Mouse (Mus musculus) forebrain, embryonic 14.5 days (tissue): ENCODE measurements around the gene Pth. TPM values are rescaled to one million over a fixed set of nuclear protein-coding genes. Genes with fewer than 3 reads are reported as not detected.
A peak's percentile ranks its signal among the peaks of the same experiment; 100 is the strongest.

ENCODE experiments used
- ATAC-seq: fragments of 200-750 bp; cut with Nextera tagmentation; 2 replicates; pipeline ENCODE4 v1.8.0; 2017; ENCODE audit warnings: mild to moderate bottlenecking, moderate library complexity
- DNase-seq: peaks from one replicate; pipeline ENCODE4 v3.0.0-alpha.2; 2015; ENCODE audit warnings: low spot score
- H3K27ac ChIP-seq: fragments of 300-500 bp; sonication (generic); 2 replicates; pipeline ENCODE4 v1.5.1; 2014; ENCODE audit warnings: low read depth, mild to moderate bottlenecking, control low read depth, low read length, moderate library complexity
- H3K27me3 ChIP-seq: fragments of 300-500 bp; sonication (generic); replicated peaks from 2 replicates; pipeline ENCODE4 v1.6.1; 2014; ENCODE audit warnings: low read length, control low read depth, mixed read lengths; ENCODE audit not compliant: control insufficient read depth, insufficient read depth
- H3K36me3 ChIP-seq: fragments of 300-500 bp; sonication (generic); 2 replicates; pipeline ENCODE4 v1.6.1; 2014; ENCODE audit warnings: low read length, control low read depth; ENCODE audit not compliant: control insufficient read depth, insufficient read depth
- H3K4me1 ChIP-seq: fragments of 300-500 bp; sonication (generic); 2 replicates; pipeline ENCODE4 v1.6.1; 2014; ENCODE audit warnings: antibody characterized with exemption, low read length, control low read depth; ENCODE audit not compliant: control insufficient read depth, insufficient read depth
- H3K4me2 ChIP-seq: fragments of 300-500 bp; sonication (generic); 2 replicates; pipeline ENCODE4 v1.6.1; 2014; ENCODE audit warnings: mild to moderate bottlenecking, control low read depth, low read length
- H3K4me3 ChIP-seq: fragments of 300-500 bp; sonication (generic); 2 replicates; pipeline ENCODE4 v1.5.1; 2014; ENCODE audit warnings: low read depth, low read length, control low read depth
- H3K9ac ChIP-seq: fragments of 300-500 bp; sonication (generic); 2 replicates; pipeline ENCODE4 v1.6.1; 2014; ENCODE audit warnings: mild to moderate bottlenecking, low read length, control low read depth, moderate library complexity
- H3K9me3 ChIP-seq: fragments of 300-500 bp; sonication (generic); replicated peaks from 2 replicates; pipeline ENCODE4 v1.6.1; 2016; ENCODE audit warnings: low read length, control low read depth, mixed read lengths; ENCODE audit not compliant: control insufficient read depth
- WGBS: fragments of 180-500 bp; shearing (Covaris S2); extraction: QIAGEN DNeasy Blood & Tissue Kit; methylation state at CpG from one replicate; pipeline ENCODE4 v1.1.7; 2014; 5-methylcytosine and 5-hydroxymethylcytosine counted together
- polyA plus RNA-seq: library from polyadenylated mRNA; unstranded; fragments of >200 nt; fragmentation: Nextera tagmentation; extraction: Ambion mirVana; gene quantifications from 2 replicates; pipeline ENCODE4 v1.2.1, GENCODE M21; 2014

Gene Pth
- polyA plus RNA-seq = not detected in 2 replicates

DNA sequence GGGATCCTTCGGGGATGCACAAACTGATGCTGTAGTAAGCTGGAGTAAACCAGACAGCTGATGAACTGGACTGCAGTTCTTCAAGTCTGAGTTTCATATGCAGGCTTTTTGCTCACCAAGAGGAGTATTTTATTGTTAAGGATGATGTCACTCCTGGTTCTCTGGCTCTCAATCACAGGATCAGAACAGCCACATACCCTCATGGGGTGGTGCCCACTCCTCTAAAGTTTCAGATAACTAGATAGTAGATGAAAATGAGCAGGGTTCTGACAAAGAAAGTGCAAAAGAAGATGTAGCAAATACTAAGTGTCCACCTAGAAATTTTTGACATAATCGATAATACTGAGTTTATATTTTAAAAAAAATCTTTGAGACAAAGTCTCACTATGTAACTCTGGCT, at the start of gene Pth:
Pth (minus strand) TSS at position 101 of the 400 bp plus-strand sequence.
- no peak within 1 kb of the TSS for H3K27ac ChIP-seq
- H3K36me3 ChIP-seq = no peaks in the 10 kb centered on the region
- no peaks in the 10 kb centered on the region for H3K9me3 ChIP-seq
- H3K27me3 ChIP-seq = no peaks in the 10 kb centered on the region
- no peak within 1 kb of the TSS for H3K4me3 ChIP-seq
- WGBS = 90% methylated on average over 2 of the region's 2 CpGs
- ATAC-seq (no peak), DNase-seq (no peak)
- H3K4me1 ChIP-seq = no peaks in the 10 kb centered on the region
- H3K4me2 ChIP-seq = no peak within 1 kb of the TSS
- no peak within 1 kb of the TSS for H3K9ac ChIP-seq

DNA sequence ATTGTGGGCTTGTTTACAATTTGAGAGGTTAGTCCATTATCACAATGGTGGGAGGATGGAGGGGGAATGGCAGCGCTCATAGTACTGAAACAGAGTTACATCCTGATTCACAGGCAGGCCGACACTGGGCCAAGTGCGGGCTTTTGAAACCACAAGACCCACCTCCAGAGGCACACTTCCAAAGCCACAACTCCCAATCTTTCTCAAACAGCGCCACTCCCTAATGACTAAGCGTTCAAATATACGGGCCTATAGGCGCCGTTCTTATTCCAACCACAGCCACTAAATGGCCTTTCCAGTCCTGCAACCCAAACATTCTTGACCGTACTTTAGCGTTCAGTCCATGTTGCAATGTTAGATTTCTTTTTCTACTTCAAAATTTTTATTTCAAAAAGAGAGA, 47.9 kb upstream of the Pth start:
- no peak for ATAC-seq
- DNase-seq = no peak
- 89% methylated on average over 10 of the region's 10 CpGs for WGBS

DNA sequence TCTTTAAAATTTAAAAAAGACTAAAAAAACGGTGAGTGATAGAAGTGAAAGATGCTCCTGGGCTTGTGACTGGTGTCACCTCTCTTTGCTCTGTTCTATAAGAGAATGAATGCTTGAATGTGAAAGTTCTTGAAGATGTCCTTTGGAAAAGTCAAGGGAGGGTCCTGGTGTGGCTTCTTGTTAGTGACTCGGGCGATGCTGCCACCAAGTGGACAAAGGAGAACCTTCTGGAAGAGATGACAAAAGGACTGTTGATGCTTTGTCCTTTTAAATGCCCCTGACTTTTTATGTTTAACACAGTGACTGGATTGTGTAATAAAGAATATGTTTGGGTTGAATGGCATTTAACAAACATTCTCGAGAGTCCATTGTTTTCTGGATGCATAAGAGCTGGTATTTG, 45.9 kb upstream of the Pth start:
- H3K9ac ChIP-seq = no peak overlapping the region
- no peaks in the 10 kb centered on the region for H3K4me1 ChIP-seq
- 26% methylated on average over 4 of the region's 4 CpGs for WGBS
- no peak overlapping the region for H3K4me2 ChIP-seq
- DNase-seq = peak; percentile 59
- H3K27ac ChIP-seq = no peak overlapping the region
- no peak for ATAC-seq
- no peaks in the 10 kb centered on the region for H3K27me3 ChIP-seq
- no peaks in the 10 kb centered on the region for H3K36me3 ChIP-seq
- no peak overlapping the region for H3K4me3 ChIP-seq
- no peaks in the 10 kb centered on the region for H3K9me3 ChIP-seq

More for the DNA sequence above, 47.9 kb upstream of the Pth start:
- H3K4me2 ChIP-seq = no peak overlapping the region
- no peak overlapping the region for H3K27ac ChIP-seq
- H3K4me1 ChIP-seq = no peaks in the 10 kb centered on the region
- no peaks in the 10 kb centered on the region for H3K36me3 ChIP-seq
- H3K4me3 ChIP-seq = no peak overlapping the region
- H3K9me3 ChIP-seq = no peaks in the 10 kb centered on the region
- H3K27me3 ChIP-seq = no peaks in the 10 kb centered on the region
- H3K9ac ChIP-seq = no peak overlapping the region

DNA sequence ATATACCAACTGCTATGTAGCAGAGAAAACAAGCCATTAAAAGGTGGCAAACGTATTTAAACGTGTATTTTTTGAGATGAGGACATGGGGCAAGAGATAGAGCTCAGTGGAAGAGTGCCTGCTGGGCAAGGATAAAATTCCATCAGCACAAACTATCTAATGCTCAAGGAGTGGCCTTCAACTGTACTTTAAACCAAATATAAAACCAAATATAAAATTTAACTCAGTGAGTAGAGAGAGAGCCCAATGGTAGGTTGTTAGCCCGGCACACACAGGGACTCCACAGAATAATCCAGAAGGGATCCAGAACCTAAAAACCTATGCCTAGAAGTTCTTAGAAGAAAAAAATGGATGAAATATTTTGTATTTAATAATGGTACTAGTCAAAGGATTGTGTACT, 45.1 kb upstream of the Pth start:
- Histone ChIP-seq H3K4me2 (no peak overlapping the region), H3K36me3 (no peaks in the 10 kb centered on the region), H3K4me3 (no peak overlapping the region), H3K9me3 (no peaks in the 10 kb centered on the region), H3K9ac (no peak overlapping the region), H3K27me3 (no peaks in the 10 kb centered on the region), H3K27ac (no peak overlapping the region), H3K4me1 (no peaks in the 10 kb centered on the region)
- ATAC-seq (no peak), DNase-seq (no peak)
- WGBS = 97% methylated on average over 3 of the region's 3 CpGs

DNA sequence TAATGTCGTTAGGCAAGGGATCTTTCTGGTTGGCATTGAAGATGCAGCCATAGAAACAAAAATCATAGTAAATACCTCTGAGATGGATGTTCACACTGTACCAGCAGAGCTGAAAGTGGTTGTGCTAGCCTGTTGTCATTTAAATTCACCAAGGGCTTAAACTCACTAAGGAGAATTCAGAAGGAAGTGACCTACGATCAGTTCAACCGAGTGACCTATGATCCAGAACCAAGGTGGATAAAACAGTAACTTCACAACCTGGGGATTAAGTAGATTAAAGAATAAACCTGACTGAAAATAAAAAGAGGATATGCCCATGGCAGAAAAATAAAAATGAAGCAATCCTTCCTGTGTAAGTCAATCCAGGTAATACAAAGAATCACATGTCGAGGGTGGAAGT, 44.5 kb upstream of the Pth start:
- 88% methylated on average over 4 of the region's 4 CpGs for whole genome bisulfite sequencing
- ATAC-seq = no peak
- H3K36me3 ChIP-seq = no peaks in the 10 kb centered on the region

DNA sequence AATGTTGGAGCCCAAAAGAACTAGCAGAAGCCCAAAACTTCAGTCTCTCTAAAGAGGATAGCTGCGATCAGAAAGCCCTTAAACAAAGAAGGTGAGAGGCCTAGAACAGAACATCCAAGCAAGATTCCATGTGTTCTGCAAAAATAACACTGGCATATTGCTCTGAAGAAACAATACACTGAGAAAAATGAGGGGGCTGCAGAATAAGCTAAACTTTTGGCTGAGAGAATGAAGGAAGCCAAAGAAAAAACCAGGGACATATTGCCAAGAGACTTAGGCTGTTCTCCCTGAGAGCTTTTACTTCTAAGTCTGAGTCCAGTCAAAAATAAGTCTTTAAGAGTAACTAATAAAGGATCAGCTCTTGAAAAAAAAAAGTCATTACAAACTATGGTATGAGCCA, 32.4 kb upstream of the Pth start:
- H3K9me3 ChIP-seq = no peaks in the 10 kb centered on the region
- DNase-seq (no peak), ATAC-seq (no peak)
- H3K4me1 ChIP-seq = no peaks in the 10 kb centered on the region
- no peak overlapping the region for H3K27ac ChIP-seq
- no peaks in the 10 kb centered on the region for H3K36me3 ChIP-seq
- H3K27me3 ChIP-seq = no peaks in the 10 kb centered on the region
- no peak overlapping the region for H3K4me3 ChIP-seq
- no peak overlapping the region for H3K4me2 ChIP-seq
- WGBS = 94% methylated on average over 1 of the region's 1 CpGs
- no peak overlapping the region for H3K9ac ChIP-seq

More for the DNA sequence above, 44.5 kb upstream of the Pth start:
- H3K4me1 ChIP-seq = no peaks in the 10 kb centered on the region
- no peak overlapping the region for H3K4me3 ChIP-seq
- H3K9ac ChIP-seq = no peak overlapping the region
- H3K4me2 ChIP-seq = no peak overlapping the region
- no peak overlapping the region for H3K27ac ChIP-seq
- H3K27me3 ChIP-seq = no peaks in the 10 kb centered on the region
- no peaks in the 10 kb centered on the region for H3K9me3 ChIP-seq
- no peak for DNase-seq

DNA sequence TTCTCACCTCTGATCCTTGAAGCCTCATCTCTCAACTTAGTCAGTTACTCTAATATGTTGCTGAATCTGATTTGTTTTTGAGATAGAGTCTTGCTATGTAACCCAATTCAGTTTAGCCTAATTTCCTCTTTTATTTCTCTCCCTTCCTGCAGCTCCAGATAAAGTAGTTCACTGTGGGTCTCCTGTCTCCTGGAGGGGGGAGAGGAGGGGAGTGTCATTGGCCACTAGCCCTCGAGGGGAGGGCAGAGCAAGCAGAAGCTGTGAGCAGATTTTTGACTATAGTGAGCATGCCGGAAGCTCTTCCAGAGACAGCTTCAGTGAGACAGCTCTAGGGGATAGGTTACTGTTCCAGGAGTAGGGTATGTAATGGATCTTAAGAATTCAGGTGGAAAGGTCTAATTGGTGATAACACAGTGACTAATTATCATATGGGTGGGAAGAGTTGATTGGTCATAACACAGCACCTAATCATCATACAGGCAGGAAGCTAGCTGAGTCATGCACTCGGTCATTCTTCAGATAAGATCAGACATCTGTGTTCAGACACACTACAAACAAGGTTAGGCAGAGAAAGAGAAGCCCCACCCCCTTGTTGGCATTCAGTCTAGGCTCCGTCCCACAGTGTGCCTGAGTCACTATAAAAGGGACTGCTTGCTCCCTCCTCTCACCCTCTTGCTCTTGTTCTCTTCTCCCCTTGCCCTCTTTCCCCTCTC, 30.9 kb upstream of the Pth start:
- Histone ChIP-seq H3K9me3 (no peaks in the 10 kb centered on the region), H3K36me3 (no peaks in the 10 kb centered on the region), H3K4me3 (no peak overlapping the region), H3K4me1 (no peaks in the 10 kb centered on the region), H3K4me2 (no peak overlapping the region), H3K27me3 (no peaks in the 10 kb centered on the region), H3K9ac (no peak overlapping the region), H3K27ac (no peak overlapping the region)
- no peak for ATAC-seq
- no peak for DNase-seq
- WGBS = 49% methylated on average over 4 of the region's 4 CpGs

DNA sequence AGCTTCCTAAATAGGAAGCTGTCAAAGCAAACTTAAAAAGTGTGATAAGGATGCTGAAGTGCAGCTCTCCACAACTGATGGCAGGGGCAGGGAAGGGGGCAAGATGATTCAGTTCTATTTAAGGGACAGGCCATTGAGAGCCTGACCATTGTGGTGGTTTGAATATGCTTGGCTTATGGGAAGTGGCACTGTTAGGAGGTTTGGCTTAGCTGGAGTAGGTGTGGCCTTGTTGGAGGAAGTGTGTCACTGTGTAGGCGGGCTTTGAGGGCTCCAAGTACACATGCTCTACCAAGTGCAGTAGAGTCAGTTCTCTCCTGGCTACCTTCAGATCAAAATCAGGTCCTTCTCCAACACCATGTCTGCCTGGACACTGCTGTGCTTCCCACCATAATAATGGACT, 28.2 kb upstream of the Pth start:
- no peaks in the 10 kb centered on the region for H3K27me3 ChIP-seq
- DNase-seq (no peak), ATAC-seq (no peak)
- H3K4me3 ChIP-seq = no peak overlapping the region
- H3K9ac ChIP-seq = no peak overlapping the region
- H3K9me3 ChIP-seq = no peaks in the 10 kb centered on the region
- 79% methylated on average over 1 of the region's 1 CpGs for WGBS
- H3K27ac ChIP-seq = no peak overlapping the region
- no peak overlapping the region for H3K4me2 ChIP-seq
- H3K4me1 ChIP-seq = no peaks in the 10 kb centered on the region
- no peaks in the 10 kb centered on the region for H3K36me3 ChIP-seq

DNA sequence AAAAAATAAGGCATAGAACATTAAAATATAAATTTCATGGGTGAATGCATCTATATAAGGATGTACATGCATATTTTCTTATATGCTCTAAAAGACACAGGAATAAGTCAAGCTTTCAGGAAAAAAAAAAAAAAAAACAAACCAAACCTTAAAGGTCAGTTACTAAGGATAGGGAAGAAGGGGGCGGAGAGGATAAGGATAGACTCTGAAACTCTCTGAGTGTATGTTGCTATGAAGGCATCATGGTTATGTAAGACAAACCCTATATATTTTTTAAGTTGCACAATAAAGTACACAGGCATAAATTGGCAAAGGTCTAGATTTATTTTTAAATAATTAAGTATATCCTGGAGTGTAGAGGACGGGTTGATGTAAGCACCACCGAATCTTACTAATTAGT, 26.9 kb upstream of the Pth start:
- ATAC-seq = no peak
- Histone ChIP-seq H3K27me3 (no peaks in the 10 kb centered on the region), H3K36me3 (no peaks in the 10 kb centered on the region), H3K4me3 (no peak overlapping the region), H3K4me2 (no peak overlapping the region), H3K4me1 (no peaks in the 10 kb centered on the region), H3K27ac (no peak overlapping the region), H3K9me3 (no peaks in the 10 kb centered on the region), H3K9ac (no peak overlapping the region)
- 87% methylated on average over 3 of the region's 3 CpGs for WGBS
- DNase-seq = no peak
